ENCODE assay signal across 8 mouse cellular contexts in genomic region chr7:83813993-83814392, GRCm38 (mm10). TPM values are rescaled to one million over a fixed set of nuclear protein-coding genes. Genes with fewer than 3 reads are reported as not detected.
DNase-seq lines count a peak whose midpoint lies in the region; ATAC-seq and TF ChIP-seq lines count a peak whose summit lies in the region.

No protein-coding gene starts in this region.

- no peaks in the 10 kb centered on the region for H3K36me3 ChIP-seq in hindbrain, embryonic 15.5 days
- no peaks in the 10 kb centered on the region for H3K36me3 ChIP-seq in liver, embryonic 11.5 days (ENCODE audit: control insufficient read depth, insufficient read depth, low read length)
- no peaks in the 10 kb centered on the region for H3K36me3 ChIP-seq in neural tube, embryonic 12.5 days

- peak overlapping the region; percentile 76 for H3K27ac ChIP-seq in gastrocnemius, adult 2 months
- peak overlapping the region; percentile 1; the same call in 1 of the 2 replicates for H3K27ac ChIP-seq in hindbrain, embryonic 15.5 days (replicated peaks)
- peak overlapping the region; percentile 76; the same call in 1 of the 2 replicates for H3K27ac ChIP-seq in liver, embryonic 11.5 days (ENCODE audit: low read depth, low read length)
- 0 out of 2 replicates have a peak overlapping the region, but pooled peaks have one; percentile 39 for H3K27ac ChIP-seq in neural tube, embryonic 12.5 days

- no peaks in the 10 kb centered on the region for H3K9me3 ChIP-seq in hindbrain, embryonic 15.5 days
- no peaks in the 10 kb centered on the region for H3K9me3 ChIP-seq in liver, embryonic 11.5 days (ENCODE audit: control insufficient read depth, low read length)
- H3K9me3 ChIP-seq in neural tube, embryonic 12.5 days = no peaks in the 10 kb centered on the region

- 18% methylated on average over 4 of the region's 4 CpGs for WGBS in hindbrain, embryonic 15.5 days
- 23% methylated on average over 4 of the region's 4 CpGs for WGBS in liver, embryonic 11.5 days
- 15% methylated on average over 4 of the region's 4 CpGs for WGBS in neural tube, embryonic 12.5 days

- H3K9ac ChIP-seq in hindbrain, embryonic 15.5 days = no peak overlapping the region
- no peak overlapping the region for H3K9ac ChIP-seq in liver, embryonic 11.5 days (ENCODE audit: low read depth, low read length)
- H3K9ac ChIP-seq in neural tube, embryonic 12.5 days = no peak overlapping the region

- no peaks in the 10 kb centered on the region for H3K27me3 ChIP-seq in hindbrain, embryonic 15.5 days
- H3K27me3 ChIP-seq in liver, embryonic 11.5 days (replicated peaks; ENCODE audit: control insufficient read depth, insufficient read depth, low read length) = no peaks in the 10 kb centered on the region
- no peaks in the 10 kb centered on the region for H3K27me3 ChIP-seq in neural tube, embryonic 12.5 days (replicated peaks)

- H3K4me1 ChIP-seq in hindbrain, embryonic 15.5 days (replicated peaks) = peaks cover 12% of the 10 kb centered on the region
- H3K4me1 ChIP-seq in liver, embryonic 11.5 days (replicated peaks; ENCODE audit: control insufficient read depth, insufficient read depth, low read length) = peaks cover 20% of the 10 kb centered on the region
- peaks cover 24% of the 10 kb centered on the region for H3K4me1 ChIP-seq in neural tube, embryonic 12.5 days

- H3K4me3 ChIP-seq in gastrocnemius, adult 2 months = peak overlapping the region; percentile 52
- no peak overlapping the region for H3K4me3 ChIP-seq in hindbrain, embryonic 15.5 days
- H3K4me3 ChIP-seq in liver, embryonic 11.5 days (ENCODE audit: low read depth, low read length) = no peak overlapping the region
- no peak overlapping the region for H3K4me3 ChIP-seq in neural tube, embryonic 12.5 days

- DNase-seq in R1 (ENCODE audit: low read depth, low spot score) = peak; percentile 48
- peak; percentile 74 for DNase-seq in brain, adult 2 months (ENCODE audit: low read depth, low spot score)
- DNase-seq in gastrocnemius, adult 2 months = peak; percentile 76
- DNase-seq in liver, embryonic 11.5 days (ENCODE audit: low spot score) = no peak
- DNase-seq in left cerebral cortex, adult 11 months (ENCODE audit: low spot score) = no peak
- DNase-seq in layer of hippocampus, postnatal 36 days = no peak

- intact Hi-C loops in gastrocnemius, adult 2 months (cut with DNase I) = no loop called here

- ATAC-seq in hindbrain, embryonic 15.5 days (ENCODE audit: low FRiP score, low read depth) = no peak
- ATAC-seq in liver, embryonic 11.5 days (replicated peaks; ENCODE audit: low FRiP score) = no peak
- no peak; the same call in 1 of the 2 replicates for ATAC-seq in neural tube, embryonic 12.5 days (ENCODE audit: low FRiP score, low read depth)

- TF ChIP-seq CTCF in gastrocnemius, adult 2 months (IDR thresholded peaks at IDR 0.05) = no peak

- no peak overlapping the region for H3K4me2 ChIP-seq in hindbrain, embryonic 15.5 days
- H3K4me2 ChIP-seq in liver, embryonic 11.5 days = peak overlapping the region; percentile 18; the same call in 1 of the 2 replicates
- no peak overlapping the region for H3K4me2 ChIP-seq in neural tube, embryonic 12.5 days (replicated peaks)

RNA-seq across cellular contexts. Expression of gene Cfap161, which starts 19.3 kb away (rescaled TPM):
- total RNA-seq in gastrocnemius, adult 2 months (2021) = not detected
- polyA plus RNA-seq in hindbrain, embryonic 15.5 days (2015; fragmentation: Nextera tagmentation; extraction: Ambion mirVana) = 1.5 and 2.2 TPM in 2 replicates
- not detected in 2 replicates for polyA plus RNA-seq in liver, embryonic 11.5 days (2014; fragmentation: Nextera tagmentation; extraction: Ambion mirVana)
- polyA plus RNA-seq in neural tube, embryonic 12.5 days (2016; fragmentation: Nextera tagmentation; extraction: Ambion mirVana) = 0.40 TPM in 1 of 2 replicates, not detected in the other
- total RNA-seq in layer of hippocampus, postnatal 36 days (2021) = 1 to 10 TPM; 1.7 TPM

Comparison
In these comparisons a context has a peak if more than half of its experiments do, and no peak if none do; other contexts are left out.
1. DNase-seq: peak in R1 (single experiment), brain, adult 2 months (single experiment) and gastrocnemius, adult 2 months (single experiment); none in liver, embryonic 11.5 days (single experiment), left cerebral cortex, adult 11 months (single experiment) and layer of hippocampus, postnatal 36 days (0 of 2).
2. H3K27ac ChIP-seq: peak in every context shown above with its lines; median percentile 76 in gastrocnemius, adult 2 months; 76 in liver, embryonic 11.5 days; 39 in neural tube, embryonic 12.5 days; 1 in hindbrain, embryonic 15.5 days.